Mouse (Mus musculus): Measurements from ENCODE around the gene Olfr1295.

Gene Olfr1295

DNA sequence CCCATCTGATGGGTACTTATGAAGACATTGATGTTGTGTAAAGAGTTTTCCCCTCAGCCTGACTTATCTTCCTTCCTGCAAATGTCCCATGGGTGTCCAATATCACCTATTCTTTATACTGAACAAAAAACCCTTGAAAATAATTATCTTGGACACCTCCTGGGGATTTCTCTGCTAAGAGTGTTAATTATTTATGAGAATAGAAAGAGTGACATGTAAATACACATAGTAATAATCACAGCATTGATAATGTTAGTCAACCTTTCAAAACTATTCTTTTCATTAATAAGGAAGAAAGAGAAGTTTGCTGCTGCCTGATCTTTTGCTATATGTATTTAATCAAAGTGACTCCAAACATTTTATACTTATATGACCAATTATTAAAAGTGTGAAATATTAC, at the start of gene Olfr1295:
TSS of gene Olfr1295 (minus strand) at position 101 of the 400 bp plus-strand sequence.
- DNase-seq (ENCODE audit: low spot score) = no peak

- DNase-seq (ENCODE audit: low spot score) = no peak
Observed at GRCm38 (mm10) chr2:111540191-111540590, 29.3 kb downstream of the Olfr1295 start, which contains the start of gene Olfr1294. Olfr1294 (minus strand) TSS chr2:111540291.

- DNase-seq (ENCODE audit: low spot score) = no peak
Observed at GRCm38 (mm10) chr2:111524903-111525302, 44.6 kb downstream of the Olfr1295 start, which contains the start of gene Olfr1293-ps. Olfr1293-ps (plus strand) TSS chr2:111525203.

DNA sequence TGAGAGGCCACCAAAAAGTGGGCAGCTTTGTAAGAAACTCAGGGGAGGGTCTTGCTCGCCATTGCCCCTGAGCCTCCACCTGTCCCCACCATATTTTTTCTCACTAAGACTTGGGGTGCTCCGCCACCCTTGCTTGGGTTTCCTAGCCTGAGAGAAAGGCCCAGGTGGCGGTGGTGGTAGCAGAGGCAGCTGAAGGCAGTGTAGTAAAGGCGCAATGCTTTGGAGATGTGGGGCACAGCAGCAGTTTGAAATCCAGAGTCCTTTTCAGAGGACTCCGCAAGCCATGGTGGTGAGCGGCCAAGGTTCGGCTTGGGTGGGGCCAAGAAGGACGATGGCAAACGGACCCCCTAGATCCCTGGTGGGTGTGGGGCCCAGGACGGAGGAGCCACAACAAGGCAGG, 52.0 kb downstream of the Olfr1295 start:
- no peak for DNase-seq (ENCODE audit: low spot score)
